8 mouse cellular contexts compared by ENCODE assay signal in the genomic region with DNA sequence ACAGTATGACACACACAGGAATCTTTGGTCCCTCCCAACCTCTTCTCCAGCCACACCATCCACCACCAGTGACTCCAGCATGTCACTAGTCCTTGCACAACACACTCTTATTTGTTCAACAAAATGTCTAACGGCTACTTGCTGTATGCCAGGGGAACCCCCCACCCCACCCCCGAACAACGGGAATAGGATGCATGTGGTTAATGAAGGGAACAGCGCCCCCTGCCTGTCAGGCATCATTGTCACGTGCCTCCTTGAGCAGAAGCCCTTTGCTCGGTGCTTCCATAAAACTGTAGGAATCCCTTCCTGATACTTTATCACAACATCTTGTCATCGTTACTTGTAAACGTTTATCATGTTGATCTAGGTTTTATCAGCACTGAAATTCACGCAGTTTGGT. TPM values are rescaled to one million over a fixed set of nuclear protein-coding genes. Genes with fewer than 3 reads are reported as not detected.
DNase-seq lines count a peak whose midpoint lies in the region; ATAC-seq and TF ChIP-seq lines count a peak whose summit lies in the region.

No protein-coding gene starts in this region.

- H3K36me3 ChIP-seq in intestine, embryonic 14.5 days (ENCODE audit: control insufficient read depth, insufficient read depth, low read length): no peaks in the 10 kb centered on the region
- no peaks in the 10 kb centered on the region for H3K36me3 ChIP-seq in intestine, embryonic 15.5 days
- H3K36me3 ChIP-seq in E14TG2a.4 (ENCODE audit: insufficient read depth, low read length): no peaks in the 10 kb centered on the region
- no peaks in the 10 kb centered on the region for H3K36me3 ChIP-seq in liver, postnatal 0 days (replicated peaks; ENCODE audit: insufficient read depth, low read length)
- no peaks in the 10 kb centered on the region for H3K36me3 ChIP-seq in midbrain, embryonic 13.5 days

- no peak overlapping the region for H3K4me3 ChIP-seq in intestine, embryonic 14.5 days (ENCODE audit: low read depth, low read length)
- H3K4me3 ChIP-seq in intestine, embryonic 15.5 days (replicated peaks): no peak overlapping the region
- H3K4me3 ChIP-seq in E14TG2a.4 (replicated peaks; ENCODE audit: low read length): no peak overlapping the region
- H3K4me3 ChIP-seq in bone marrow, adult 2 months (replicated peaks; ENCODE audit: control insufficient read depth, low read depth, low read length): no peak overlapping the region
- no peak overlapping the region for H3K4me3 ChIP-seq in liver, postnatal 0 days (ENCODE audit: low read depth, low read length)
- no peak overlapping the region for H3K4me3 ChIP-seq in midbrain, embryonic 13.5 days (replicated peaks)

- H3K4me1 ChIP-seq in intestine, embryonic 14.5 days (replicated peaks; ENCODE audit: control insufficient read depth, insufficient read depth, low read length): no peaks in the 10 kb centered on the region
- H3K4me1 ChIP-seq in intestine, embryonic 15.5 days (replicated peaks): no peaks in the 10 kb centered on the region
- peaks cover 22% of the 10 kb centered on the region for H3K4me1 ChIP-seq in E14TG2a.4 (replicated peaks; ENCODE audit: low read depth, low read length)
- no peaks in the 10 kb centered on the region for H3K4me1 ChIP-seq in bone marrow, adult 2 months (ENCODE audit: control insufficient read depth, insufficient read depth, low read length)
- no peaks in the 10 kb centered on the region for H3K4me1 ChIP-seq in liver, postnatal 0 days (ENCODE audit: insufficient read depth)
- H3K4me1 ChIP-seq in midbrain, embryonic 13.5 days (replicated peaks): peaks cover 8% of the 10 kb centered on the region

- ATAC-seq in intestine, embryonic 14.5 days (replicated peaks; ENCODE audit: low FRiP score, low TSS enrichment, low read depth): no peak
- ATAC-seq in intestine, embryonic 15.5 days: no peak
- no peak for ATAC-seq in liver, postnatal 0 days
- ATAC-seq in midbrain, embryonic 13.5 days: no peak

- TF ChIP-seq POLR2A in bone marrow, adult 2 months (IDR thresholded peaks at IDR 0.05; ENCODE audit: borderline replicate concordance, control insufficient read depth, low read depth, low read length): no peak

- WGBS in intestine, embryonic 14.5 days: 56% methylated on average over 9 of the region's 9 CpGs
- WGBS in intestine, embryonic 15.5 days: 52% methylated on average over 9 of the region's 9 CpGs
- 33% methylated on average over 9 of the region's 9 CpGs for WGBS in bone marrow, adult 2 months
- 40% methylated on average over 9 of the region's 9 CpGs for WGBS in liver, postnatal 0 days (ENCODE audit: insufficient replicate concordance)
- WGBS in midbrain, embryonic 13.5 days: 65% methylated on average over 9 of the region's 9 CpGs

- no peak overlapping the region for H3K9ac ChIP-seq in intestine, embryonic 14.5 days (ENCODE audit: low read length)
- H3K9ac ChIP-seq in intestine, embryonic 15.5 days: no peak overlapping the region
- H3K9ac ChIP-seq in liver, postnatal 0 days (replicated peaks): no peak overlapping the region
- no peak overlapping the region for H3K9ac ChIP-seq in midbrain, embryonic 13.5 days (replicated peaks)

- TF ChIP-seq EP300 in liver, postnatal 0 days (IDR thresholded peaks at IDR 0.05; ENCODE audit: low read depth): no peak

- no peak overlapping the region for H3K4me2 ChIP-seq in intestine, embryonic 14.5 days (ENCODE audit: low read length)
- H3K4me2 ChIP-seq in intestine, embryonic 15.5 days (replicated peaks): no peak overlapping the region
- H3K4me2 ChIP-seq in liver, postnatal 0 days (ENCODE audit: low read depth, low read length): no peak overlapping the region
- H3K4me2 ChIP-seq in midbrain, embryonic 13.5 days (replicated peaks): no peak overlapping the region

- H3K9me3 ChIP-seq in intestine, embryonic 14.5 days (ENCODE audit: control insufficient read depth, low read length): no peaks in the 10 kb centered on the region
- no peaks in the 10 kb centered on the region for H3K9me3 ChIP-seq in intestine, embryonic 15.5 days
- no peaks in the 10 kb centered on the region for H3K9me3 ChIP-seq in E14TG2a.4 (ENCODE audit: low read length)
- H3K9me3 ChIP-seq in liver, postnatal 0 days (ENCODE audit: low read length): no peaks in the 10 kb centered on the region
- no peaks in the 10 kb centered on the region for H3K9me3 ChIP-seq in midbrain, embryonic 13.5 days

- no peaks in the 10 kb centered on the region for H3K27me3 ChIP-seq in intestine, embryonic 14.5 days (replicated peaks; ENCODE audit: control insufficient read depth, insufficient read depth, low read length)
- H3K27me3 ChIP-seq in intestine, embryonic 15.5 days (replicated peaks): no peaks in the 10 kb centered on the region
- peaks cover 36% of the 10 kb centered on the region for H3K27me3 ChIP-seq in E14TG2a.4 (ENCODE audit: insufficient read depth, low read length)
- no peaks in the 10 kb centered on the region for H3K27me3 ChIP-seq in liver, postnatal 0 days (ENCODE audit: insufficient read depth, low read length)
- no peaks in the 10 kb centered on the region for H3K27me3 ChIP-seq in midbrain, embryonic 13.5 days

- H3K27ac ChIP-seq in intestine, embryonic 14.5 days (ENCODE audit: low read depth): no peak overlapping the region
- H3K27ac ChIP-seq in intestine, embryonic 15.5 days: no peak overlapping the region
- no peak overlapping the region for H3K27ac ChIP-seq in bone marrow, adult 2 months (ENCODE audit: control insufficient read depth, insufficient read depth, low read depth, low read length, poor library complexity)
- H3K27ac ChIP-seq in liver, postnatal 0 days (ENCODE audit: low read depth): no peak overlapping the region
- no peak overlapping the region for H3K27ac ChIP-seq in midbrain, embryonic 13.5 days

- peak; percentile 49 for DNase-seq in intestine, embryonic 14.5 days (ENCODE audit: low spot score)
- peak; percentile 73 for DNase-seq in liver, postnatal 0 days
- DNase-seq in urinary bladder, postnatal 36 days (ENCODE audit: low spot score in 2 of 2): no peak
- no peak for DNase-seq in cerebellum, adult 8-10 months

- TF ChIP-seq CTCF in E14TG2a.4 (conservative IDR thresholded peaks at IDR 0.05; ENCODE audit: low read length): peak; percentile 58
- TF ChIP-seq CTCF in bone marrow, adult 2 months (IDR thresholded peaks at IDR 0.05; ENCODE audit: control insufficient read depth, insufficient read depth, low read length): peak; percentile 77
- peak; percentile 84 for TF ChIP-seq CTCF in liver, postnatal 0 days (IDR thresholded peaks at IDR 0.05; ENCODE audit: low read depth)

RNA-seq across cellular contexts. Expression of a gene that starts 14.3 kb away (rescaled TPM):
- polyA plus RNA-seq in intestine, embryonic 14.5 days (2014; fragmentation: Nextera tagmentation; extraction: Ambion mirVana): 1.6 and 1.9 TPM in 2 replicates
- polyA plus RNA-seq in intestine, embryonic 15.5 days (2015; fragmentation: Nextera tagmentation; extraction: Ambion mirVana): 0.82 and 1.6 TPM in 2 replicates
- polyA plus RNA-seq in bone marrow, adult 2 months (2011; ENCODE audit: insufficient read depth, insufficient read length, low replicate concordance, missing spikeins): not detected in 2 replicates
- 0.11 and 0.12 TPM in 2 replicates for polyA plus RNA-seq in liver, postnatal 0 days (2015; fragmentation: Nextera tagmentation; extraction: Ambion mirVana)
- polyA plus RNA-seq in midbrain, embryonic 13.5 days (2015; fragmentation: Nextera tagmentation; extraction: Ambion mirVana): 14.8 and 15.2 TPM in 2 replicates

RNA-seq across cellular contexts. Expression of a gene that starts 28.1 kb away (rescaled TPM):
- 0.43 and 0.81 TPM in 2 replicates for polyA plus RNA-seq in intestine, embryonic 14.5 days (2014; fragmentation: Nextera tagmentation; extraction: Ambion mirVana)
- 0.30 and 0.60 TPM in 2 replicates for polyA plus RNA-seq in intestine, embryonic 15.5 days (2015; fragmentation: Nextera tagmentation; extraction: Ambion mirVana)
- not detected in 2 replicates for polyA plus RNA-seq in bone marrow, adult 2 months (2011; ENCODE audit: insufficient read depth, insufficient read length, low replicate concordance, missing spikeins)
- 0.22 and 0.39 TPM in 2 replicates for polyA plus RNA-seq in liver, postnatal 0 days (2015; fragmentation: Nextera tagmentation; extraction: Ambion mirVana)
- 1.2 and 1.7 TPM in 2 replicates for polyA plus RNA-seq in midbrain, embryonic 13.5 days (2015; fragmentation: Nextera tagmentation; extraction: Ambion mirVana)

RNA-seq across cellular contexts. Expression of a gene that starts 45.6 kb away (rescaled TPM):
- 0.14 TPM in 1 of 2 replicates, not detected in the other for polyA plus RNA-seq in intestine, embryonic 14.5 days (2014; fragmentation: Nextera tagmentation; extraction: Ambion mirVana)
- polyA plus RNA-seq in intestine, embryonic 15.5 days (2015; fragmentation: Nextera tagmentation; extraction: Ambion mirVana): 0.09 and 0.10 TPM in 2 replicates
- polyA plus RNA-seq in bone marrow, adult 2 months (2011; ENCODE audit: insufficient read depth, insufficient read length, low replicate concordance, missing spikeins): not detected in 2 replicates
- polyA plus RNA-seq in liver, postnatal 0 days (2015; fragmentation: Nextera tagmentation; extraction: Ambion mirVana): 0.05 TPM in 1 of 2 replicates, not detected in the other
- polyA plus RNA-seq in midbrain, embryonic 13.5 days (2015; fragmentation: Nextera tagmentation; extraction: Ambion mirVana): 0.35 and 0.43 TPM in 2 replicates

RNA-seq across cellular contexts. Expression of a gene that starts 47.4 kb away (rescaled TPM):
- polyA plus RNA-seq in intestine, embryonic 14.5 days (2014; fragmentation: Nextera tagmentation; extraction: Ambion mirVana): 7.3 and 7.4 TPM in 2 replicates
- polyA plus RNA-seq in intestine, embryonic 15.5 days (2015; fragmentation: Nextera tagmentation; extraction: Ambion mirVana): 7.3 and 8.4 TPM in 2 replicates
- 2.1 and 2.8 TPM in 2 replicates for polyA plus RNA-seq in bone marrow, adult 2 months (2011; ENCODE audit: insufficient read depth, insufficient read length, low replicate concordance, missing spikeins)
- polyA plus RNA-seq in liver, postnatal 0 days (2015; fragmentation: Nextera tagmentation; extraction: Ambion mirVana): 0.73 and 1.0 TPM in 2 replicates
- 45.9 and 58.2 TPM in 2 replicates for polyA plus RNA-seq in midbrain, embryonic 13.5 days (2015; fragmentation: Nextera tagmentation; extraction: Ambion mirVana)

RNA-seq across cellular contexts. Expression of a gene that starts 48.5 kb away (rescaled TPM):
- polyA plus RNA-seq in intestine, embryonic 14.5 days (2014; fragmentation: Nextera tagmentation; extraction: Ambion mirVana): not detected in 2 replicates
- not detected in 2 replicates for polyA plus RNA-seq in intestine, embryonic 15.5 days (2015; fragmentation: Nextera tagmentation; extraction: Ambion mirVana)
- 0.45 and 0.84 TPM in 2 replicates for polyA plus RNA-seq in bone marrow, adult 2 months (2011; ENCODE audit: insufficient read depth, insufficient read length, low replicate concordance, missing spikeins)
- 0.04 TPM in 2 replicates for polyA plus RNA-seq in liver, postnatal 0 days (2015; fragmentation: Nextera tagmentation; extraction: Ambion mirVana)
- polyA plus RNA-seq in midbrain, embryonic 13.5 days (2015; fragmentation: Nextera tagmentation; extraction: Ambion mirVana): 0.08 TPM in 1 of 2 replicates, not detected in the other

Comparison
In these comparisons a context has a peak if more than half of its experiments do, and no peak if none do; other contexts are left out.
1. DNase-seq: peak in intestine, embryonic 14.5 days (single experiment) and liver, postnatal 0 days (single experiment); none in urinary bladder, postnatal 36 days (0 of 2) and cerebellum, adult 8-10 months (single experiment).
2. Peak in every context shown above with its lines, with median percentiles within 50 percentile points of each other: CTCF ChIP-seq.